Mouse (Mus musculus): ENCODE results near the gene Lrcol1. TPM values are rescaled to one million over a fixed set of nuclear protein-coding genes. Genes with fewer than 3 reads are reported as not detected.

The Lrcol1 gene
- total and polyA plus RNA-seq, 3 experiments = not detected

DNA sequence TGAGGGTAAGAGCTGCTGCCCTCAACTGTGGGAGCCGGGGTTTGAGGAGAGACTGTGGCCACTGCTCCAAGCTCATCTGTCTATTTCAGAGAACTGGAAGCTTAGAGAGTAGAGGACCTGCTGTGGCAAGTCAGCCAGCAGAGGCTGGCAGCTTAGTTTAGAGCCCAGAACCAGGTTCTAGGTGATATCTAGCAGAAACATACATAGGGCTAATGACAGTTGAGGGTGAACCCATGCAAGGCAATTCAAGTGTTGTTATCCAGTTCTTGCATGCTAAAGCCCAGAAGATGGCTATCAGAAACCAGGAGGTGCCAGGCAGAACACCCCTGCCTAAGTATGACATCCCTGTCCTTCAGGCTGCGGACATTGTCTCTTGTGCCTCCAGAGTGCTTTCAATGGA is 58.0 kb downstream of the Lrcol1 start:
- Histone ChIP-seq H3K9me3 (replicated peaks; ENCODE audit: insufficient read depth, low read length) (no peaks in the 10 kb centered on the region), H3K27ac (ENCODE audit: control insufficient read depth, low read depth, low read length) (no peak overlapping the region), H3K27me3 (ENCODE audit: control insufficient read depth in 1 of 2, insufficient read depth in 2 of 2, low read length in 2 of 2) (no peaks in the 10 kb centered on the region), H3K9ac (ENCODE audit: control insufficient read depth, low read depth, low read length, poor library complexity, severe bottlenecking) (no peak overlapping the region), H3K4me1 (ENCODE audit: control insufficient read depth in 1 of 2, insufficient read depth in 2 of 2, low read length in 2 of 2) (no peaks in the 10 kb centered on the region), H3K79me2 (ENCODE audit: control insufficient read depth, insufficient read depth, low read length, poor library complexity) (no peaks in the 10 kb centered on the region), H3K36me3 (ENCODE audit: control insufficient read depth in 1 of 2, insufficient read depth in 2 of 2, low read length in 2 of 2) (no peaks in the 10 kb centered on the region), H3K4me3 (ENCODE audit: control insufficient read depth in 1 of 2, insufficient read depth in 1 of 2, low read depth in 2 of 2, low read length in 2 of 2) (no peak overlapping the region)
- peak; percentile 11 for DNase-seq (ENCODE audit: low read depth, low spot score)
- no peak for TF ChIP-seq SMC3 (IDR thresholded peaks at IDR 0.05; ENCODE audit: low read depth, low read length)

DNA sequence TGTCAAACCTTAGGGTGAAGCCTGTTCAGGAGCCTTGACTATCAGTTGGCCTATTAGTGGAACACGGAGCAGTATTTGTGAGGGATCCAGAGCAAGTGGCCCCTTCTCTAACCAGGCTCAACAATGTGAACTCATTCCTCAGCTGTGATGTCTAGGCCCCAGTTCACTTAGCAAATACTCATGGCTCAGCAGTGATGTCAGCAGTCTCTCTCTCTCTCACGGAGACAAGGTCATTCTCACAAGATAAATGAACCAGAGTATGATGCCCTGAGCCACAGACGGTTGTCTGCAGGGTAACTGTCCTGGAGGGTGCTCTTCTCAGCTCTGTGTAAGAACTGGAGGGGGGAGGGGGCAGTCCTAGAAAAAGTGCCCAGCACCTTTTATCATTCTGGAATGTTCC is 59.4 kb downstream of the Lrcol1 start:
- no peak for DNase-seq (ENCODE audit: low read depth, low spot score)
- no peak for TF ChIP-seq RAD21 (IDR thresholded peaks at IDR 0.05; ENCODE audit: low read depth, low read length)
- no peak for TF ChIP-seq ZNF384 (IDR thresholded peaks at IDR 0.05; ENCODE audit: low read depth, low read length)
- TF ChIP-seq GATA1 (IDR thresholded peaks at IDR 0.05; ENCODE audit: low read depth, low read length) = no peak
- TF ChIP-seq POLR2AphosphoS5 (IDR thresholded peaks at IDR 0.05; ENCODE audit: borderline replicate concordance, low read depth, low read length) = no peak
- no peak for TF ChIP-seq MEF2A (IDR thresholded peaks at IDR 0.05; ENCODE audit: extremely low read depth, insufficient replicate concordance, low read depth, low read length, poor library complexity, severe bottlenecking)
- no peak for TF ChIP-seq CTCF (IDR thresholded peaks at IDR 0.05 in 2 of 3, conservative IDR thresholded peaks at IDR 0.05 in 1 of 3; ENCODE audit: control insufficient read depth in 1 of 3, insufficient read depth in 1 of 3, low read depth in 2 of 3, low read length in 3 of 3, poor library complexity in 1 of 3, severe bottlenecking in 1 of 3)
- no peaks in the 10 kb centered on the region for H3K79me2 ChIP-seq (ENCODE audit: control insufficient read depth, insufficient read depth, low read length, poor library complexity)
- H3K4me3 ChIP-seq (ENCODE audit: control insufficient read depth in 1 of 2, insufficient read depth in 1 of 2, low read depth in 2 of 2, low read length in 2 of 2) = no peak overlapping the region
- H3K9ac ChIP-seq (ENCODE audit: control insufficient read depth, low read depth, low read length, poor library complexity, severe bottlenecking) = no peak overlapping the region
- H3K9me3 ChIP-seq (replicated peaks; ENCODE audit: insufficient read depth, low read length) = no peaks in the 10 kb centered on the region
- H3K4me1 ChIP-seq (ENCODE audit: control insufficient read depth in 1 of 2, insufficient read depth in 2 of 2, low read length in 2 of 2) = no peaks in the 10 kb centered on the region
- no peaks in the 10 kb centered on the region for H3K36me3 ChIP-seq (ENCODE audit: control insufficient read depth in 1 of 2, insufficient read depth in 2 of 2, low read length in 2 of 2)
- no peaks in the 10 kb centered on the region for H3K27me3 ChIP-seq (ENCODE audit: control insufficient read depth in 1 of 2, insufficient read depth in 2 of 2, low read length in 2 of 2)
- no peak overlapping the region for H3K27ac ChIP-seq (ENCODE audit: control insufficient read depth, low read depth, low read length)

Other genes starting within 250 kb of the Lrcol1 start
- 0.46 and 0.77 TPM in 2 replicates for gene Plcxd1, start 244.8 kb upstream of the Lrcol1 start, total RNA-seq (2012; rRNA removed)
- gene Plcxd1, start 244.8 kb upstream of the Lrcol1 start, polyA plus RNA-seq (2012; ENCODE audit: insufficient read depth in 1 of 2, insufficient read length in 2 of 2, low read depth in 1 of 2, low replicate concordance in 2 of 2, missing spikeins in 1 of 2) = 1 to 10 TPM in 1 of 2 experiments, not detected in 1; 2.5 TPM
- 39.7 and 50.2 TPM in 2 replicates for gene Gtpbp6, start 236.5 kb upstream of the Lrcol1 start, total RNA-seq (2012; rRNA removed)
- gene Gtpbp6, start 236.5 kb upstream of the Lrcol1 start, polyA plus RNA-seq (2012; ENCODE audit: insufficient read depth in 1 of 2, insufficient read length in 2 of 2, low read depth in 1 of 2, low replicate concordance in 2 of 2, missing spikeins in 1 of 2) = 10 to 100 TPM in 1 of 2 experiments, not detected in 1; 59.1 TPM
- gene Zfp605, start 234.6 kb upstream of the Lrcol1 start, total RNA-seq (2012; rRNA removed) = 4.0 and 5.2 TPM in 2 replicates
- gene Zfp605, start 234.6 kb upstream of the Lrcol1 start, polyA plus RNA-seq (2012; ENCODE audit: insufficient read depth in 1 of 2, insufficient read length in 2 of 2, low read depth in 1 of 2, low replicate concordance in 2 of 2, missing spikeins in 1 of 2) = 1 to 10 TPM in 1 of 2 experiments, not detected in 1; 4.7 TPM
- gene Chfr, start 208.9 kb upstream of the Lrcol1 start, total RNA-seq (2012; rRNA removed) = 44.7 and 50.4 TPM in 2 replicates
- gene Chfr, start 208.9 kb upstream of the Lrcol1 start, polyA plus RNA-seq (2012; ENCODE audit: insufficient read depth in 1 of 2, insufficient read length in 2 of 2, low read depth in 1 of 2, low replicate concordance in 2 of 2, missing spikeins in 1 of 2) = 10 to 100 TPM in 1 of 2 experiments, not detected in 1; 63.9 TPM
- gene Golga3, start 168.0 kb upstream of the Lrcol1 start, total RNA-seq (2012; rRNA removed) = 16.3 and 17.4 TPM in 2 replicates
- gene Golga3, start 168.0 kb upstream of the Lrcol1 start, polyA plus RNA-seq (2012; ENCODE audit: insufficient read depth in 1 of 2, insufficient read length in 2 of 2, low read depth in 1 of 2, low replicate concordance in 2 of 2, missing spikeins in 1 of 2) = 10 to 100 TPM; 21.7 to 80.3 TPM
- 31.7 and 37.9 TPM in 2 replicates for gene Ankle2, start 113.7 kb upstream of the Lrcol1 start, total RNA-seq (2012; rRNA removed)
- 100 to 1,000 TPM in 1 of 2 experiments, 10 to 100 TPM in 1; 29.5 to 270 TPM for gene Ankle2, start 113.7 kb upstream of the Lrcol1 start, polyA plus RNA-seq (2012; ENCODE audit: insufficient read depth in 1 of 2, insufficient read length in 2 of 2, low read depth in 1 of 2, low replicate concordance in 2 of 2, missing spikeins in 1 of 2)
- 96.3 and 115 TPM in 2 replicates for gene Pgam5, start 74.8 kb upstream of the Lrcol1 start, total RNA-seq (2012; rRNA removed)
- gene Pgam5, start 74.8 kb upstream of the Lrcol1 start, polyA plus RNA-seq (2012; ENCODE audit: insufficient read depth in 1 of 2, insufficient read length in 2 of 2, low read depth in 1 of 2, low replicate concordance in 2 of 2, missing spikeins in 1 of 2) = 10 to 100 TPM in 1 of 2 experiments, not detected in 1; 95.8 TPM
- 8.4 and 8.7 TPM in 2 replicates for gene Pxmp2, start 58.5 kb upstream of the Lrcol1 start, total RNA-seq (2012; rRNA removed)
- gene Pxmp2, start 58.5 kb upstream of the Lrcol1 start, polyA plus RNA-seq (2012; ENCODE audit: insufficient read depth in 1 of 2, insufficient read length in 2 of 2, low read depth in 1 of 2, low replicate concordance in 2 of 2, missing spikeins in 1 of 2) = 10 to 100 TPM in 1 of 2 experiments, not detected in 1; 15.2 TPM
- 32.4 and 33.7 TPM in 2 replicates for gene Pole, start 58.4 kb upstream of the Lrcol1 start, total RNA-seq (2012; rRNA removed)
- 10 to 100 TPM; 52.6 to 81.4 TPM for gene Pole, start 58.4 kb upstream of the Lrcol1 start, polyA plus RNA-seq (2012; ENCODE audit: insufficient read depth in 1 of 2, insufficient read length in 2 of 2, low read depth in 1 of 2, low replicate concordance in 2 of 2, missing spikeins in 1 of 2)
- gene P2rx2, start 1.5 kb upstream of the Lrcol1 start, total RNA-seq (2012; rRNA removed) = 0.08 and 0.10 TPM in 2 replicates
- gene P2rx2, start 1.5 kb upstream of the Lrcol1 start, polyA plus RNA-seq (2012; ENCODE audit: insufficient read depth in 1 of 2, insufficient read length in 2 of 2, low read depth in 1 of 2, low replicate concordance in 2 of 2, missing spikeins in 1 of 2) = under 1 TPM in 1 of 2 experiments, not detected in 1; 0.57 TPM
- 10.6 and 12.7 TPM in 2 replicates for gene Fbrsl1, start 103.8 kb downstream of the Lrcol1 start, total RNA-seq (2012; rRNA removed)
- 10 to 100 TPM in 1 of 2 experiments, not detected in 1; 56.1 TPM for gene Fbrsl1, start 103.8 kb downstream of the Lrcol1 start, polyA plus RNA-seq (2012; ENCODE audit: insufficient read depth in 1 of 2, insufficient read length in 2 of 2, low read depth in 1 of 2, low replicate concordance in 2 of 2, missing spikeins in 1 of 2)
- gene Galnt9, start 199.6 kb downstream of the Lrcol1 start, total RNA-seq (2012; rRNA removed) = 0.23 and 0.42 TPM in 2 replicates
- gene Galnt9, start 199.6 kb downstream of the Lrcol1 start, polyA plus RNA-seq (2012; ENCODE audit: insufficient read depth in 1 of 2, insufficient read length in 2 of 2, low read depth in 1 of 2, low replicate concordance in 2 of 2, missing spikeins in 1 of 2) = under 1 TPM in 1 of 2 experiments, not detected in 1; 0.99 TPM